Mouse (Mus musculus) C2C12 (cell line): ENCODE measurements at regions not wholly inside any gene's neighbourhood (a gene's known extent, or its start where the extent isn't known, plus 50 kb on each side); places are given as distances from the start of the nearest gene placed in this dataset.

Source experiments
- CEBPB ChIP-seq: IDR thresholded peaks from one replicate; pipeline ENCODE4 v1.6.1; 2011; ENCODE audit warnings: low read depth, mild to moderate bottlenecking, control low read depth, moderate library complexity
- CTCF ChIP-seq: IDR thresholded peaks from one replicate; pipeline ENCODE4 v1.5.1; 2011; ENCODE audit not compliant: control insufficient read depth, insufficient read depth, insufficient read length
- FOSL1 ChIP-seq: IDR thresholded peaks from one replicate; pipeline ENCODE4 v1.8.0; 2011; ENCODE audit warnings: mild to moderate bottlenecking, low read length; ENCODE audit not compliant: poor library complexity, insufficient read depth, severe bottlenecking
- MAX ChIP-seq: IDR thresholded peaks from one replicate; pipeline ENCODE4 v1.6.1; 2011; ENCODE audit warnings: mild to moderate bottlenecking, control low read depth
- MYOD1 ChIP-seq: IDR thresholded peaks from one replicate; pipeline ENCODE4 v1.6.1; 2011; ENCODE audit warnings: low read depth; ENCODE audit not compliant: control insufficient read depth, insufficient read length
- MYOG ChIP-seq: IDR thresholded peaks from one replicate; pipeline ENCODE4 v1.6.1; 2011; ENCODE audit not compliant: control insufficient read depth, insufficient read length; ENCODE audit errors: extremely low read depth
- USF1 ChIP-seq: IDR thresholded peaks from one replicate; pipeline ENCODE4 v1.6.1; 2011; ENCODE audit warnings: low read depth, mild to moderate bottlenecking, control low read depth, moderate library complexity

GRCm38 (mm10) chr13:101068489-101068888, 235.3 kb upstream of the Slc30a5 start:
- TF ChIP-seq CTCF (no peak), FOSL1 (no peak), MYOG (no peak), MAX (no peak), CEBPB (no peak), USF1 (no peak), MYOD1 (no peak)
